Mouse (Mus musculus) liver, adult 2 months (tissue): ENCODE results near the gene Cfap57. TPM values are rescaled to one million over a fixed set of nuclear protein-coding genes. Genes with fewer than 3 reads are reported as not detected.
"Not testable (repeated sequence)": the region's sequence is repeated elsewhere in the genome, so short reads cannot be mapped to it uniquely, and the experiment has no call there.

Experiments used
- DNase-seq: peaks from one replicate; pipeline ENCODE4 v3.0.0-alpha.2; 2011; ENCODE audit warnings: low read depth, low spot score; ENCODE audit errors: extremely low read depth
- H3K27ac ChIP-seq: fragments of 200-500 bp; replicated peaks from 2 replicates; pipeline ENCODE4 v1.5.1; 2012; ENCODE audit warnings: low read depth, mild to moderate bottlenecking, control low read depth, inconsistent platforms, low read length; ENCODE audit not compliant: insufficient read depth
- H3K27me3 ChIP-seq: fragments of 200-500 bp; 2 replicates; pipeline ENCODE4 v1.6.1; 2012; ENCODE audit warnings: mild to moderate bottlenecking, moderate library complexity, low read length, inconsistent platforms; ENCODE audit not compliant: control insufficient read depth, insufficient read depth
- H3K36me3 ChIP-seq: fragments of 200-500 bp; 2 replicates; pipeline ENCODE4 v1.6.1; 2012; ENCODE audit warnings: low read length, inconsistent platforms; ENCODE audit not compliant: control insufficient read depth, insufficient read depth
- H3K4me1 ChIP-seq: fragments of 200-500 bp; 2 replicates; pipeline ENCODE4 v1.6.1; 2011; ENCODE audit warnings: low read length; ENCODE audit not compliant: control insufficient read depth, insufficient read depth
- H3K4me3 ChIP-seq: fragments of 200-500 bp; 2 replicates; pipeline ENCODE4 v1.5.1; 2011; ENCODE audit warnings: low read depth, mild to moderate bottlenecking, control low read depth, low read length, moderate library complexity; ENCODE audit not compliant: insufficient read depth
- H3K79me2 ChIP-seq: fragments of 200-500 bp; 2 replicates; pipeline ENCODE4 v1.6.1; 2012; ENCODE audit warnings: inconsistent platforms, mild to moderate bottlenecking, low read length, moderate library complexity; ENCODE audit not compliant: control insufficient read depth, insufficient read depth
- H3K9ac ChIP-seq: fragments of 200-500 bp; 2 replicates; pipeline ENCODE4 v1.6.1; 2012; ENCODE audit warnings: low read depth, mild to moderate bottlenecking, control low read depth, inconsistent platforms, low read length
- CTCF ChIP-seq: fragments of 200-500 bp; IDR thresholded peaks from 2 replicates; pipeline ENCODE4 v1.5.1; 2011; ENCODE audit warnings: low read depth, low read length, control low read depth
- POLR2A ChIP-seq: fragments of 200-500 bp; IDR thresholded peaks from 2 replicates; pipeline ENCODE4 v1.6.1; 2011; ENCODE audit warnings: low read length, control low read depth; ENCODE audit not compliant: insufficient read depth; ENCODE audit errors: extremely low read depth
- WGBS: fragments of 180-500 bp; shearing (Covaris S2); methylation state at CpG from one replicate; pipeline ENCODE4 v1.1.7; 2018; 5-methylcytosine and 5-hydroxymethylcytosine counted together
- polyA plus RNA-seq: library from polyadenylated mRNA; depleted of rRNA; stranded (reverse); fragments of >200 nt; gene quantifications from 2 replicates; pipeline ENCODE4 v1.2.3, GENCODE M21; 2012
- total RNA-seq: library from RNA; depleted of rRNA; stranded (reverse); fragments of >200 nt; gene quantifications from 2 replicates; pipeline ENCODE4 v1.2.3, GENCODE M21; 2014

Gene Cfap57
- total and polyA plus RNA-seq, 2 experiments = not detected

DNA sequence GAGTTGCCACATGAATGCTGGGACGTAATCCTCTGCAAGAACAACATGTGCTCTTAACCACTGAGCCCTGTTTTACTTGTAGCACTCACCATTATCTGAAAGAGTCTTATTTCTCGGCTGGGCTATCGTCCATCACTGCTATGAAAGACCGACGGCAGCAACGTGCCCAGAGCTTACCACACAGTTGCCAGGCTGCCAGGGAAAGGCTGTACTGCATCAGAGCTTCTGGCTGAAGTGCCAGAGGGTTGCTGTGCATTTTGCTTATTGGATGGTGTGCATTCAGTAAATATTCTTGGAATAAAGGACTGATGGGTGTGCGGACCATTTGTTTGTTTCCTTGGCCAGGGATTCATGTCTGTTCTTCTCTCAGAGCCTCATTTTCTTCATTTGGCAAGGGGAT lies 96.6 kb downstream of the Cfap57 start:
- DNase-seq = no peak
- Histone ChIP-seq H3K27ac (no peak overlapping the region), H3K36me3 (no peaks in the 10 kb centered on the region), H3K79me2 (no peaks in the 10 kb centered on the region), H3K4me1 (peaks cover 8% of the 10 kb centered on the region), H3K27me3 (no peaks in the 10 kb centered on the region), H3K9ac (no peak overlapping the region), H3K4me3 (no peak overlapping the region)
- 86% methylated on average over 7 of the region's 7 CpGs for WGBS
- TF ChIP-seq POLR2A (no peak), CTCF (no peak)

- Histone ChIP-seq H3K4me3 (no peak overlapping the region), H3K4me1 (peaks cover 7% of the 10 kb centered on the region), H3K36me3 (no peaks in the 10 kb centered on the region), H3K27ac (no peak overlapping the region), H3K9ac (no peak overlapping the region), H3K27me3 (no peaks in the 10 kb centered on the region), H3K79me2 (no peaks in the 10 kb centered on the region)
- no peak for DNase-seq
- 89% methylated on average over 7 of the region's 7 CpGs for WGBS
- TF ChIP-seq CTCF (no peak), POLR2A (no peak)
Measured at GRCm38 (mm10) chr4:118522248-118522647, 98.3 kb downstream of the Cfap57 start.

DNA sequence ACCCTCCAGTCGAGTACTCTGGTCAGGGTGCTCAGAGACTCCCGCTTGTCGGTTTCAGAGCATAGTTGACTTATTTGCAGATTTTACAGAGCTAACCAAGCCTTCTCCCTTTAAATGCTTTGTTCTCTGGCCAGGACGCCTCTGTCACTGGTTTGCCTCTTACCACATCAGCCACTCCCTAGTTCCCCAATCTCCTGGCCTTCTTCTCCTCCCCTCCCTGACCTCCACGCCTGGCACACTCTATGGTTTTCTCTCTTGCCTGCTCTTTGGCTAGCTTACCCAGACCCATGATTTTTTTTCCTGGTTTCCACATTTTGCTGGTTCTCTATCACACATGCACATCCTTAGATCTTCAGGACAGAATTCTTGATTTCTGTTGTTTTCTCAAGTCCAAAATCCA lies 102.4 kb downstream of the Cfap57 start:
- Histone ChIP-seq H3K9ac (no peak overlapping the region), H3K27ac (no peak overlapping the region)

DNA sequence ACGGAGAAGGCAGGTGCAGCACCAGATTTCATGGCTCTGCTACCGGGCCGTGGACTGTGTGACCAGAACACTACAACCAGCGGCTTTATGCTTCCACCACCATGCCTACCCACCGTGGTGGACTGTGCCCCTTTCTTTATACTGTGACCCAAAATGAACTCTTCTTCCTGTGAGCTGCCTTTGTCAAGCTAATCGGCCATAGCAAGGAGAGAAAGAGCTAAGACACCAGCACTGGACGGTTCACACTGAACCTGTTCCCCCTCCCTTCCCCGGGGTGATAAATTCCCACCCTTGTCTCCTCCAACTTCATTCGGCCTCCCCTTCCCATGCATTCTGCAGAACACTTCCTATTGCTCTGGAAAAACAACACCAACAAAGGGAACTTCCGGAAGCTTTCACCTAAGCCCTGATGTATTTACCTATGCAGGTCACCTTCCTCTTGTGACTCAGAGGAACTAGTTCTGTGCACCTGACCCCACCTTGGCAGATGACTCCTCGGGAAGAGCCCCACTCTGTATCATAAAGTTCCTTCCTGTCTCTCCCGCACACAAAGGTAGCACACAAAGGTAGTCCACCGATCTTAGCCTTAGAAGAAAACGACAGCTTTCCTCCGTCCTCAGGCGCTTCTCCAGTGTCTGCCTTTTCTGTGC lies 103.0 kb downstream of the Cfap57 start:
- Histone ChIP-seq H3K27ac (no peak overlapping the region), H3K36me3 (no peaks in the 10 kb centered on the region), H3K4me1 (no peaks in the 10 kb centered on the region), H3K9ac (no peak overlapping the region), H3K4me3 (no peak overlapping the region), H3K79me2 (no peaks in the 10 kb centered on the region), H3K27me3 (no peaks in the 10 kb centered on the region)
- WGBS = 52% methylated on average over 16 of the region's 16 CpGs
- DNase-seq = no peak
- TF ChIP-seq CTCF (no peak), POLR2A (no peak)

More for the DNA sequence above, 102.4 kb downstream of the Cfap57 start:
- H3K27me3 ChIP-seq = no peaks in the 10 kb centered on the region
- DNase-seq = peak; percentile 75
- H3K4me3 ChIP-seq = no peak overlapping the region
- 72% methylated on average over 5 of the region's 5 CpGs for WGBS
- no peak for TF ChIP-seq POLR2A
- no peak for TF ChIP-seq CTCF
- no peaks in the 10 kb centered on the region for H3K79me2 ChIP-seq
- H3K36me3 ChIP-seq = no peaks in the 10 kb centered on the region
- no peaks in the 10 kb centered on the region for H3K4me1 ChIP-seq

DNA sequence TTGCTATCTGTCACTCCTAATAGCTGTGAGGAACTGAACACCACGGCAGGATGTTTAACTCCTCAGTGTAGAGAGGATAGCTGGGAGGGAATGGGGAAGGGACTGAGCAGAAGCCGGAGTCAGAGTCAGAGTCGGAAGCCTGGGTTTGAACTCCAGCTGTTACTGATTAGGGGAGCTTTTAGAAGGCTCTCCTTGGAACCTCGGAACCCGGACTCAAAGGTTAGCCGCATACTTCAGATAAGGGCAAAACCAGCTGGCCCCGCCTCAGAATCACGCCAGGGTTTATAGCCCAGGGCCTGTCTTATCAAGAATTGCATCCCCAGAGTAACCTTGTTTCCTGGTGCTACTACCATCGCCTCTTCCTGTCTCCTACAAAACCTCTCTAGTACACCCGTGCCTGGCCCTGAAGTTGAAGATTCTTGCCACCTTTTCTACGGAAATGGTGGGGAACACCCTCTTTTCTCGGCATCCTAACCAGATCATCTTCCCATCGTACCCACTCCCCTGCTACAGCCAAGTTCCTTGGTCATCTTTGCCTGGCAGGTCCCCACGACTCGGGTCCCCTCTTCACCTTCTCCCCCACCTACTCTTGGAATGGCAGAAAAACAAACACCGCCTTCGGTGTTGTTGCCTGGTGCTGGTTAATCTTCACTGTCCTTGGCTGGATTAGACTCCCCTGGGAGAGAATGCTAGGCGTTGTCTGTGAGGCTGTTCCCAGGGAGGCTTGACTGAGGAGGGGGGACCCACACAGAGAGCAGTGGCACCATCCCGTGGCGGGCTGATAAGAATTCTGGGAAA lies 103.7 kb downstream of the Cfap57 start:
- H3K27me3 ChIP-seq = no peaks in the 10 kb centered on the region
- DNase-seq = peak; percentile 73
- H3K27ac ChIP-seq = no peak overlapping the region
- no peaks in the 10 kb centered on the region for H3K79me2 ChIP-seq
- H3K36me3 ChIP-seq = no peaks in the 10 kb centered on the region
- H3K9ac ChIP-seq = no peak overlapping the region
- no peaks in the 10 kb centered on the region for H3K4me1 ChIP-seq
- TF ChIP-seq CTCF (peak; percentile 19; the same call in 1 of the 2 replicates), POLR2A (no peak)
- H3K4me3 ChIP-seq = no peak overlapping the region
- 31% methylated on average over 20 of the region's 20 CpGs for WGBS

- Histone ChIP-seq H3K27ac (no peak overlapping the region), H3K4me3 (no peak overlapping the region), H3K27me3 (no peaks in the 10 kb centered on the region), H3K36me3 (no peaks in the 10 kb centered on the region), H3K79me2 (no peaks in the 10 kb centered on the region), H3K4me1 (no peaks in the 10 kb centered on the region), H3K9ac (no peak overlapping the region)
- DNase-seq = no peak
- TF ChIP-seq POLR2A (no peak), CTCF (no peak)
- WGBS = 73% methylated on average over 6 of the region's 6 CpGs
Measured at GRCm38 (mm10) chr4:118509050-118509449, 111.5 kb downstream of the Cfap57 start.

GRCm38 (mm10) chr4:118507171-118507570 lies 113.4 kb downstream of the Cfap57 start:
- H3K4me1 ChIP-seq, H3K27me3 ChIP-seq, H3K4me3 ChIP-seq, H3K79me2 ChIP-seq, H3K36me3 ChIP-seq, H3K27ac ChIP-seq, DNase-seq, H3K9ac ChIP-seq: not testable (repeated sequence)
- 95% methylated on average over 1 of the region's 1 CpGs for WGBS
